Mouse (Mus musculus): ENCODE measurements around the gene Chrna10.

The Chrna10 gene

DNA sequence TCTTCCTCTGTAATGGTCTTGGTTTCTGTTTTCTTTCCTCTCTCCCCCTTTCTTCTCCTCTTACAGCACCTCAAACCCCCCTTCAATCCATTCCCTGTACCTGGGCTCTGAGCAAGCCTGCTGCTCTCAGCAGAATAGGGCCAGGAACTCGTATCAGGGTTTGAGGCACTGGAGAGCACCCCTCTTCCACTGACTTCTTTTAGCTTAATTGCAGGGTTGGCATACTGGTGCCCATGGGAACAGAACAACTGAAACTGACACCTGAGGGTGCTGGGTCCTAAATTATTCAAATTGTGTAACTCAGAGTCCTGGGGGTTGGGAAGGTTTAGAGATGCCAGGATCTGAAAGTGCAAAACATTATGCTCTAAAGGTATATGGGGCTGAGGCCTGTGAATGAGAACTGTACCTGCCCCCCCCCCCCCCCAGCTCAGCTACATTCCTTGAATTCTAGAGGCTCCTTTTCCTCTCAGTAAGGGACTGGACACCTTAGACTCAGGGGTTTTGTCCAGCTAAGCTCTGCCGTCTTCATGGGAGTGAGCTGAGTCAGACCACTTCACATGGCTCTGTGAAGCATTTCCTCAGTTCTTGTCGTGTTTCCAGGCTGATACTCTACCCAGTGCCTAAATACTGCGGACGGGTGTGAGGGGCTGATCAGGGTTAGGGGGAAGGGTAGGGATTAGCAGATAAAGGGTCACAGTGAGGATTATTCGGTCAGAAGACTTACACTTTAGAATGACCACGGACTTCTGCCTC is at the start of gene Chrna10:
Gene Chrna10, minus strand, starts transcription at position 250 of the 753 bp plus-strand sequence.
- no peak for DNase-seq (ENCODE audit: low spot score)

DNA sequence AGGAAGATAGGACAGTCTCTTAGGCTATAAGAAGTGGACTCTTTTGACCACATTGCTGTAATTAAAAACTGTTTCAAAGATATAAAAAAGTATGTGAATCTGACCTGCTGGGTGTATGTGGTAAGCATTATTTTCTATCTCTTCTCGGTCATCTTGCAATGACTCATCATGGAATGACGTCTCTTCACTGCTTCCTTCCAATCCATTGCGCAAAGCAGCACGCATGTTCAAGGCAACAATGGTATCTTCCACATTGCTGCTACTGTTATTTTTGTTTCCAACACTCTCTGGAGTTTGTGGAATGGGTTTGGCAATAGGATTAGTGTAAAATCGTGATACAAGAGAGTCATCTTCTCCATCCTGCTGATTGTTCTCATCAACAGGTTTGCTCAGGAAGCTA is 37.1 kb upstream of the Chrna10 start:
- DNase-seq (ENCODE audit: low spot score): no peak

GRCm38 (mm10) chr7:102137898-102138297 is 21.3 kb upstream of the Chrna10 start:
- no peak for DNase-seq (ENCODE audit: low spot score)

DNA sequence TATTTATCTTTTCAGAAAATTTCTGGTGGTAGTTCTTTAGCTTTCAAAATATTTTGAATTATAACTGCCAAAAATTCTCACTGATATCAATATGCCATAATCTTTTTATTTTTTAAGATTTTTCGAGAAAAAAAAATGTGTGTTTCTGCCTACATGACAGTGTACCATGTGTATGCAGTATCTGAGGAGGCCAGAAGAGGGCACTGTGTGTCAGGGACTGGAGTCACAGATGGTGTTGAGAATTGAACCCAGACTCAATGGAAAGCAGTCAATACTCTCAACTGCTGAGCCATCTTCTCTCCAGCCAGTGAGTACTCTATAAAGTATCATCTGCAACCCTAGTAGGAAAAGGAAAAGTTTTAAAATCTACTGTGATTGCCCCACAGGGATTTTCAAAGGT is 20.8 kb upstream of the Chrna10 start:
- peak; percentile 20 for DNase-seq (ENCODE audit: low spot score)

GRCm38 (mm10) chr7:102132395-102132794 is 15.8 kb upstream of the Chrna10 start:
- DNase-seq (ENCODE audit: low spot score): no peak

DNA sequence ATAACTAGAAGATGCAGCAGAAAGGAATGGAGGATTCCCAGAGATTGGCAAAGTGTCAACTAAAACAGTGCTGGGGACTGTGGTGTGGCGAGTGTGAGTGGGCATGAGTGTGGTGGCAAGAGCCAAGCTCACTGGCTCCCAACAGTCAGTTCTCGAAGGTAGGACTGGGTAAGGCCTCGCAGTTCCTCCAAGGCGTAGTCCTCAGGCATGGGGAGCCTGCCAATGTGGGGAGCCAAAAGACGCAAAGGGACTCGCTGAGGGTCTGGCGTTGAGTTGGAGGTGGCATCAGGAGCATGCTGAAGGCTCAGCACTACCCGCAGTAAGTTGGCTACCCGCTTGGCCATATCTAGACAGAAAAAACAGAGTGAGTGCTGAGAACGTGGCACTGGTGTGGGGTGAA is 3.7 kb upstream of the Chrna10 start:
- DNase-seq (ENCODE audit: low spot score): no peak

- no peak for DNase-seq (ENCODE audit: low spot score)
These were observed 754 bp upstream of the Chrna10 start for GRCm38 (mm10) chr7:102117382-102117781.

- no peak for DNase-seq (ENCODE audit: low spot score)
These were observed 3.4 kb downstream of the Chrna10 start for GRCm38 (mm10) chr7:102113151-102113729.

DNA sequence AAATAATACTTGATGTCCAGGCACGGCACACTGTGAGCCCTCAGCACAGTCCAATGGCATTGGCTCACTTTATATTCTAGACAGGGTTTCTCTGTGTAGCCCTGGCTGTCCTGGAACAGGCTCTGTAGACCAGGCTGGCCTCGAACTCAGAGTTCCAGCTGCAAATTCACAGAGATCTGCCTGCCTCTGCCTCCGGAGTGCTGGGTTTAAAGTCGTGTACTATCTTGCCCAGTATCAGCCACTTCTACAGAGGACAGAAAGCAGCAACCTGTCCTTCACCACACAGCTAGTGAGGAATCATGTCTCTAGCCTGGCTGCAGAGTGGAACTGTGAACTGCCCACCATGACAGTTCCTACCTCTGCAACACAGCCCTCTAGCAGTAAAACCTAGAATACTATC is 6.9 kb downstream of the Chrna10 start:
- no peak for DNase-seq (ENCODE audit: low spot score)

DNA sequence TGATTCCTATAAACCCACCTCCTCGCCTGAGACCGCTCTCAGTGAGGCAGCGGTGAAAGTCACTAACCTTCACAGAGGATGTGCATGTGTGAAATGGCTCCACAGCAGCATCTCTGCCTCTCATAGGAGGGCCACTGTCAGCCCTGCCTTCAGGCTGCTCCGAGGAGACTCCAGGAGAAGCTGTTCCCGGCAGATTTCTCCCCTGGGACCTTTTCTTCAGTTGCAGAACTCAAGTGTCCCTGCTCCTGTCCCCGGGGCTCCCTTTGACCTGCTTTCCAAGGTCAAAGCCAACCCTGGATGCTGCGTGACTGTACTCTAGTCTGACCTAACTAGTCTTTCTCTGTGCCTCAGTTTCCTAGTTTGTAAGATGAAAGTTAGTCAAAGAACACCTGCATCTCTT is 7.5 kb downstream of the Chrna10 start, which contains the start of gene Art5:
Gene Art5, minus strand, starts transcription at position 319 of the 400 bp plus-strand sequence.
- no peak for DNase-seq (ENCODE audit: low spot score)

DNA sequence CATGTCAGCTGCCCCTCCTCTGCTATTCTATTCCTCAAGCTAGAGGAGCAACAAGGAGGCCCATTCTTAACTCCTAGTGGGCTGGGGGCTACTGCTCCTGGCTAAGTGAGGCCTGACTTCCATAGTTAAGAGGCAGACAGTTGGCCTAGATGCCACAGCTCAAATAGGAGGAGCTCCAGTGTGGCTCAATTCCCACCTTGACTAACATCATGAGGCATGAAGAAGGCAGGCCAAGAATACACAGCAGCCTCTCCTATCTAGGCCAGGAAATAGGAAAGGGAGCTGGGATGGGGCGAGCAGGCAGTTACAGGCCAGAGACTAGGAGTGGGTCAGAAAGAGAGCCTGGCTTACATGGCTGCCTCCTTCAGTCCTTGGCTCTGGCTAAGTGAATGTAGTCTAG is 8.4 kb downstream of the Chrna10 start:
- no peak for DNase-seq (ENCODE audit: low spot score)

- no peak for DNase-seq (ENCODE audit: low spot score)
These were observed 9.9 kb downstream of the Chrna10 start for GRCm38 (mm10) chr7:102106700-102107141.

DNA sequence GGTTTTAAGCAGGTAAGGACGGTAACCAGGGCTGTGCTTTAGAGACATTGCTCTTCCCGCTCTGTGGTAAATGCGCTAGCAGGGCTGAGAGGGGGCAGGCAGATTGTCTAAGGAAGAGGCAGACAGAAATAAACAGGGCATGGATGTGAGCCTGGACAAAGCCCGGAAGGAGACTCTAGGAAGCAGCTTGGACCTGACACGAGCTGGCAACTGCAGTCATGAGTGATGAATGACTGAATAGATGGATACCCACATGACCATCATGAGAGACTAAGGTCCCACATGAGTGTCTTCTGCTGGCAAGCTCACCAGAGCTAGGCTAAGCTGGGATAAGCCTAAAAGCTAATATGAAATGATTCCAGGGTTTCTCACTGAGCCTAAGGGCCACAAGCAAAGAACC is 12.5 kb downstream of the Chrna10 start:
- no peak for DNase-seq (ENCODE audit: low spot score)

DNA sequence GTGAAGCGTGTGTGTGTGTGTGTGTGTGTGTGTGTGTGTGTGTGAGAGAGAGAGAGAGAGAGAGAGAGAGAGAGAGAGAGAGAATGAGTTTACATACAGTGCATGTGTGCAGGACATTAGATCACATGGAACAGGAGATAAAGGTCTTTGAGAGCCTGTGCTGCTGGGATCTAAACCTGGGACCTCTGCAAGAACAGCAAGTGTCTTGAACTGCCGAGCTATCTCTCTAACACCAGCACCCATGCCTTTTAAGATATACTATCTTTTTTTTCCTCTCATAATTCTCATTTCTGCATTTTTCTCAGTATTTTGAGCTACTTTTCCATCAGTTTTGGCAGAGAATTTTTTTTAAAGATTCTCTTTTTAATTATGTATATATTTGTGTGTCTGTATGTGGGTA is 13.1 kb downstream of the Chrna10 start:
- DNase-seq (ENCODE audit: low spot score): no peak

DNA sequence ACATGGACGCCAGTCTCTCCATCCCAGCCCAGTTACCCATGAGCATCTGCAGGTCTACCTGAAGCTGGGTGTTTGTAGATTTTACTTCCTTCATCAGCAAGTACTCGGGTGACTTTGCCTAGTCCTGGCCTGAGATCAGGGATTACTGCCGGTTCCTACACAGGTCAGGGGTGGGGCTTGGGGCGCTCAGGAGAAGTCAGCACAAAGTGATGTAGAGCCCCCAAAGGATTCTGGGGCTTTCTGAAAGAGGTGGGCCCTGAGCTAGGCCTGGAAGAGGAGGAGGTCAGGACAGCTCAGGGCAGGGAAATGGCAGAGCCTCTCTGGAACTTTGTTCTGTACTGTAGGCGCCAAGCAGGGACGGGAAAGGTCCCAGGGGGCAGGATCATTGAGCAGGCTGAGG is 13.9 kb downstream of the Chrna10 start:
- DNase-seq (ENCODE audit: low spot score): no peak

DNA sequence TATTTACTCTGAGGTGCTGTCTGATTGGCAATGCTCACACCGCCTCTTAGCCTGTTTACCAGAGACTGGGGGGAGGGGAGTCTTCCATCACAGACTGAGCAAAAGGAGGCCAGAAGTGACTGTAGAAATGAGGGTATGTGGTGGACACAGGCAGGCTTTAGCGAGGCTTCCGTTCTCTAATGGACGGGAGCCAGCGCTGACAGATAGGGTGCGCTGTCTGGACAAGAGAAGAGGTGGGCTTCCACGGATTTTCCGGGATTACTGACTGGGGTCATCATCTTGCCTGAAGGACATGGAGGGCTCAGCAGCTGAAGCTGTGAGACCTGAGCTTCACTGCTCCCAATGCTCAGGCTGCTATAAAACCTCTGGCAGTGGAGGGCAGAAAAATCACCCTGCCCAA is 14.4 kb downstream of the Chrna10 start:
- DNase-seq (ENCODE audit: low spot score): no peak

DNA sequence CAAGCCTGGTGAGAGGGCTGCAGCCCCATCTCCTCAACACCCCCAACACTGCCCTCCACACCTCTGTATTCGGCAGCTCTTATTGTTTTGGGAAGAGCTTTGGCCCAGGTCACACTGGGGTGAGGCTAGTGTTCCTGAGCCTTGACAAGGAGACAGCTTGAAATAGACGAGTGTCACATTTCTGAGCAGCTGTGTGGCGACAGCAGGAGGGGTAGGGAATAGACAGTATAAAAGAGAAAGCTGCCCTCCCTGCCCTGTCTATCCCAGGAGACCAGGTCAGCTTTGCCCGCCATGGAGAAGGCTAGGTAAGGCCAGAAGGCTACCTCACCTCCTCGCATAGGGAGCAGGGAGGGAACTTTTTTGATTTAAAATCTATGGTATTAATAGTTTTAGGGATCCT is 15.1 kb downstream of the Chrna10 start, which contains the start of gene Art1:
Gene Art1, plus strand, starts transcription at position 257 of the 400 bp plus-strand sequence.
- no peak for DNase-seq (ENCODE audit: low spot score)

DNA sequence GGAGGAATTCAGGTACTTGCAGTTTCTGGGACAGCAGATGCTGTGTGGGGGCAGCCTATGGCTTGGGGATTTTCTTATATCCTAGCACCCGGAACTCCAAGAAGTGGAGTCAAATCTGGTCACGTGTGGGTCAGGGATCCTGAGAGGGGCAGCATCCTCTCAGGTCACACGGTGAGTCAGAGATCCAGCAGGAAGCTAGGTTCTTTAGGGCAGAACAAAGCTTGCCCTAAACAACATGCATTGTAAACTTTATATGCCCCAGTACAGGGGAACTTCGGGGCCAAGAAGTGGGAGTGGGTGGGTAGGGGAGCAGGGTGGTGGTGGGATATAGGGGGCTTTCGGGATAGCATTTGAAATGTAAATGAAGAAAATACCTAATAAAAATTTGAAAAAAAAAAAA is 15.8 kb downstream of the Chrna10 start:
- no peak for DNase-seq (ENCODE audit: low spot score)

GRCm38 (mm10) chr7:102099760-102100661 is 16.6 kb downstream of the Chrna10 start:
- peak; percentile 51 for DNase-seq (ENCODE audit: low spot score)

DNA sequence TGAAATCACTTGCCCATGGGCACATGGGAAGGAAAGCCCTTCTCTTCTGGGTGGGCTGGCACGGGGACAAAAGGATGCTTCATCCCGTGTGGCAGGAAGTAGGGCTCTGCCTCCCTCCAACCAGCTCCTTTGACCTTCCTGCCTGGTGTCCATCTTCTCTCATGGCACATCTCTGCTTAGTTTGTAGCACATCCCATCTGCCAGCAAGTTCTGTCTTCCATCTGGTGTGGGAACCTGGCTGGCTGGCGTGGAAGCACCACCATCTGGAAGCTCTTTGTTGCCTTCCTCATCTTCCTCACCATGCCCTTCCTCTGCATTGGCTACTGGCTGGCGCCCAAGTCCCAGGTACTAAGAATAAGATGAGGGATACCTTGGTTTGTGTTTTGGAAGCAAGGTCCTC is 29.3 kb downstream of the Chrna10 start:
- DNase-seq (ENCODE audit: low spot score): no peak

GRCm38 (mm10) chr7:102084041-102084696 is 32.5 kb downstream of the Chrna10 start:
- DNase-seq (ENCODE audit: low spot score): no peak

GRCm38 (mm10) chr7:102082816-102083215 is 33.8 kb downstream of the Chrna10 start, which contains the start of gene Trpc2:
Gene Trpc2 (plus strand): TSS chr7:102083116.
- DNase-seq (ENCODE audit: low spot score): no peak

All from T-cell, adult 2 months (primary cell).